Mouse (Mus musculus) ES-E14 (cell line): Measurements from ENCODE around the gene Slc39a11. TPM values are rescaled to one million over a fixed set of nuclear protein-coding genes. Genes with fewer than 3 reads are reported as not detected.

Experiments
- DNase-seq: peaks from one replicate; pipeline ENCODE4 v3.0.0-alpha.2; 2013; ENCODE audit warnings: low read depth, low spot score
- H3K27ac ChIP-seq: 2 replicates; pipeline ENCODE4 v1.5.1; 2012; ENCODE audit warnings: low read depth, mild to moderate bottlenecking, low read length, moderate library complexity, mixed read lengths; ENCODE audit not compliant: poor library complexity, insufficient read depth, severe bottlenecking
- H3K36me3 ChIP-seq: 2 replicates; pipeline ENCODE4 v1.6.1; 2012; ENCODE audit warnings: mild to moderate bottlenecking, low read length, moderate library complexity, mixed read lengths; ENCODE audit not compliant: control insufficient read depth, poor library complexity, insufficient read depth, severe bottlenecking
- H3K4me1 ChIP-seq, 2 experiments: fragments of 150-350 bp in 1 of 2; sonication (generic) in 1 of 2; 2 replicates each; pipeline ENCODE4 v1.6.1; 2012; ENCODE audit warnings: low read length in 2 of 2, mild to moderate bottlenecking in 1 of 2, mixed read lengths in 1 of 2; ENCODE audit not compliant: control insufficient read depth in 2 of 2, insufficient read depth in 2 of 2, poor library complexity in 1 of 2
- H3K4me3 ChIP-seq, 2 experiments: fragments of 150-350 bp in 1 of 2; sonication (generic) in 1 of 2; 2 replicates each; pipeline ENCODE4 v1.5.1; 2012; ENCODE audit warnings: low read length in 2 of 2, low read depth in 1 of 2, mild to moderate bottlenecking in 1 of 2, mixed read lengths in 1 of 2; ENCODE audit not compliant: insufficient read depth in 1 of 2, poor library complexity in 1 of 2, severe bottlenecking in 1 of 2
- H3K9ac ChIP-seq: 2 replicates; pipeline ENCODE4 v1.6.1; 2012; ENCODE audit warnings: low read depth, mild to moderate bottlenecking, low read length, mixed read lengths; ENCODE audit not compliant: poor library complexity, insufficient read depth, severe bottlenecking
- H3K9me3 ChIP-seq: fragments of 150-350 bp; sonication (generic); 2 replicates; pipeline ENCODE4 v1.6.1; 2012; ENCODE audit warnings: low read depth, mild to moderate bottlenecking, low read length; ENCODE audit not compliant: control insufficient read depth, insufficient read depth
- CHD2 ChIP-seq: IDR thresholded peaks from 2 replicates; pipeline ENCODE4 v1.6.1; 2014; ENCODE audit warnings: mild to moderate bottlenecking, low read depth, low read length, inconsistent platforms
- HCFC1 ChIP-seq: IDR thresholded peaks from 2 replicates; pipeline ENCODE4 v1.6.1; 2012; ENCODE audit warnings: low read length, inconsistent platforms, borderline replicate concordance; ENCODE audit not compliant: insufficient read depth
- MAFK ChIP-seq: IDR thresholded peaks from 2 replicates; pipeline ENCODE4 v1.6.1; 2014; ENCODE audit warnings: mild to moderate bottlenecking, low read depth, low read length, inconsistent platforms; ENCODE audit not compliant: insufficient read depth
- ZC3H11A ChIP-seq: IDR thresholded peaks from 2 replicates; pipeline ENCODE4 v1.6.1; 2012; ENCODE audit warnings: low read depth, mild to moderate bottlenecking, inconsistent platforms, low read length, borderline replicate concordance
- ZNF384 ChIP-seq: IDR thresholded peaks from 2 replicates; pipeline ENCODE4 v1.6.1; 2012; ENCODE audit warnings: low read depth, low read length, inconsistent platforms
- in situ Hi-C, 2 experiments: fragments of 600-800 bp; cut with MboI; formaldehyde crosslinking; loops; one replicate each; pipeline ENCODE4 v1.15.1; 2025; ENCODE audit warnings: low sequenced_read_pairs in 2 of 2, inconsistent platforms in 1 of 2; ENCODE audit not compliant: unreplicated experiment in 2 of 2
- total RNA-seq: library from RNA; depleted of rRNA; stranded (reverse); fragments of 300-350 nt; gene quantifications from 2 replicates; pipeline ENCODE4 v1.2.3, GENCODE M21; 2012

Gene Slc39a11
- total RNA-seq, 1 experiment, result 17.0 TPM

GRCm38 (mm10) chr11:113412545-113412944 is 237.3 kb downstream of the Slc39a11 start:
- in situ Hi-C loops, result no loop called here

GRCm38 (mm10) chr11:113411798-113412197 is 238.1 kb downstream of the Slc39a11 start:
- in situ Hi-C loops, result no loop called here
- Histone ChIP-seq H3K27ac (no peak overlapping the region), H3K9ac (no peak overlapping the region), H3K9me3 (no peaks in the 10 kb centered on the region), H3K4me3 (no peak overlapping the region), H3K36me3 (no peaks in the 10 kb centered on the region), H3K4me1 (no peaks in the 10 kb centered on the region)
- DNase-seq, result no peak
- no peak for TF ChIP-seq ZNF384
- TF ChIP-seq MAFK, result no peak
- TF ChIP-seq ZC3H11A, result no peak
- no peak for TF ChIP-seq HCFC1
- TF ChIP-seq CHD2, result no peak

More at GRCm38 (mm10) chr11:113412545-113412944, 237.3 kb downstream of the Slc39a11 start:
- TF ChIP-seq MAFK, result no peak
- H3K9ac ChIP-seq, result no peak overlapping the region
- H3K9me3 ChIP-seq, result no peaks in the 10 kb centered on the region
- no peaks in the 10 kb centered on the region for H3K36me3 ChIP-seq
- no peak overlapping the region for H3K27ac ChIP-seq
- no peaks in the 10 kb centered on the region for H3K4me1 ChIP-seq
- DNase-seq, result no peak
- no peak overlapping the region for H3K4me3 ChIP-seq

GRCm38 (mm10) chr11:113409121-113409520 is 240.8 kb downstream of the Slc39a11 start:
- in situ Hi-C loops, result loop anchor here in 1 of 2 experiments (5.0 to 10.0 kb wide), 2 partner anchors 112 to 234 kb away; no protein-coding TSS in a partner anchor

GRCm38 (mm10) chr11:113407474-113407873 is 242.4 kb downstream of the Slc39a11 start:
- no peak overlapping the region for H3K27ac ChIP-seq
- H3K4me3 ChIP-seq, result no peak overlapping the region
- H3K36me3 ChIP-seq, result no peaks in the 10 kb centered on the region
- no peak overlapping the region for H3K9ac ChIP-seq
- in situ Hi-C loops, result loop anchor here in 1 of 2 experiments (5.0 to 10.0 kb wide), 2 partner anchors 110 to 233 kb away; no protein-coding TSS in a partner anchor
- no peaks in the 10 kb centered on the region for H3K9me3 ChIP-seq
- TF ChIP-seq HCFC1 (no peak), ZNF384 (no peak), CHD2 (no peak), MAFK (no peak), ZC3H11A (no peak)
- no peak for DNase-seq
- no peaks in the 10 kb centered on the region for H3K4me1 ChIP-seq

More at GRCm38 (mm10) chr11:113409121-113409520, 240.8 kb downstream of the Slc39a11 start:
- no peak for DNase-seq
- Histone ChIP-seq H3K4me3 (no peak overlapping the region), H3K4me1 (no peaks in the 10 kb centered on the region), H3K27ac (no peak overlapping the region), H3K9me3 (no peaks in the 10 kb centered on the region), H3K36me3 (no peaks in the 10 kb centered on the region), H3K9ac (no peak overlapping the region)
- TF ChIP-seq CHD2, result no peak
- no peak for TF ChIP-seq HCFC1
- TF ChIP-seq MAFK, result no peak
- no peak for TF ChIP-seq ZC3H11A

GRCm38 (mm10) chr11:113400868-113401267 is 249.0 kb downstream of the Slc39a11 start:
- Histone ChIP-seq H3K9ac (no peak overlapping the region), H3K4me3 (no peak overlapping the region), H3K9me3 (no peaks in the 10 kb centered on the region), H3K36me3 (no peaks in the 10 kb centered on the region), H3K27ac (no peak overlapping the region), H3K4me1 (peaks cover 0 to 4% of the 10 kb centered on the region in 2 experiments; a peak in 2 of 4 replicates)
- TF ChIP-seq HCFC1 (no peak), CHD2 (no peak), MAFK (no peak), ZC3H11A (no peak; the same call in 1 of the 2 replicates), ZNF384 (no peak)
- DNase-seq, result no peak
- in situ Hi-C loops, result loop anchor here in 1 of 2 experiments (10.0 kb wide), 1 partner anchor 226 kb away; no protein-coding TSS in a partner anchor
